In the genomic region with DNA sequence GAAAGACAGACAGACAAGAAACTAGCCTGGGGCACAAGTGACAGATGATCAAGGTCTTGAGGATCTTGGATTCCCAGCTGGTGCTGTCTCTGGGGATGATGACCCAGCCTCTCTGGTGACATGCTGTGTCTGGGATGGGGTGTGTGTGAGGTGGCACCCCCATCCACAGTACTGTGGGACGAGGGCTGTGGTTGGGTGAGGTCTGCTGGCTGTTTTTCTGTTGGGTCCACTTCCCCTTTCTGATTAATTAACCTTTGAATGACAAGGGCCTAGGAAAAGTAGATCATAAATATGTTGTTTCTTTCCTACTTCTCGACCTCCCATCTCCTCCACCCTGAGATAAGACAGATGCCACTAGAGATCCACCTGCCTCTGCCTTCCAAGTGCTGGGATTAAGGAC, we compare ENCODE assay signal across 20 mouse cellular contexts. TPM values are rescaled to one million over a fixed set of nuclear protein-coding genes. Genes with fewer than 3 reads are reported as not detected.
DNase-seq lines count a peak whose midpoint lies in the region; ATAC-seq and TF ChIP-seq lines count a peak whose summit lies in the region.
"Had no signal": no experiment of that assay in that cellular context is flagged by ENCODE, and none has a peak within 500 bp of the region (broad histone marks: within the 10 kb centered on the region; RNA-seq: fewer than 3 reads in every experiment).

No protein-coding gene starts in this region.

- H3K36me3 ChIP-seq in stomach, postnatal 0 days (ENCODE audit: control insufficient read depth, insufficient read depth, low read length): peaks cover 2% of the 10 kb centered on the region; the same call in 1 of the 2 replicates
- H3K36me3 ChIP-seq: forebrain, embryonic 15.5 days had no signal

- no peak overlapping the region for H3K4me2 ChIP-seq in stomach, postnatal 0 days (replicated peaks; ENCODE audit: low read depth)
- H3K4me2 ChIP-seq: forebrain, embryonic 15.5 days; neural tube, embryonic 13.5 days had no signal

- peak; percentile 57 to 61 for DNase-seq in spleen, postnatal 36 days (ENCODE audit: low spot score in 2 of 2)
- no peak for DNase-seq in spleen, adult 18-20 months
- DNase-seq in stomach, postnatal 0 days (ENCODE audit: low spot score): no peak
- DNase-seq in cerebellum, postnatal 4 days (ENCODE audit: low spot score in 2 of 2): no peak
- no peak for DNase-seq in right cerebral cortex, postnatal 10 days (ENCODE audit: low spot score in 2 of 2)
- DNase-seq: adrenal gland, adult 2 months; cerebellum, postnatal 10 days; gastrocnemius, postnatal 10 days; kidney, adult 9 months; layer of hippocampus, postnatal 36 days; left cerebral cortex, postnatal 4 days; lung, adult 18-20 months; thymus, postnatal 36 days had no signal

- H3K4me3 ChIP-seq in brown adipose tissue, adult 24 weeks (ENCODE audit: insufficient read depth, low read depth, low read length): no peak overlapping the region
- no peak overlapping the region for H3K4me3 ChIP-seq in stomach, postnatal 0 days (ENCODE audit: low read depth, low read length)
- H3K4me3 ChIP-seq: erythroblast, embryonic 14.5 days; forebrain, embryonic 15.5 days; neural tube, embryonic 13.5 days had no signal

- peaks cover 34% of the 10 kb centered on the region for H3K4me1 ChIP-seq in brown adipose tissue, adult 24 weeks (ENCODE audit: control insufficient read depth, insufficient read depth, insufficient read length, low read length)
- H3K4me1 ChIP-seq in stomach, postnatal 0 days (replicated peaks; ENCODE audit: control insufficient read depth, insufficient read depth): peaks cover 28% of the 10 kb centered on the region

- H3K27me3 ChIP-seq in stomach, postnatal 0 days (ENCODE audit: control insufficient read depth, insufficient read depth, low read length): no peaks in the 10 kb centered on the region
- H3K27me3 ChIP-seq: forebrain, embryonic 15.5 days; neural tube, embryonic 13.5 days had no signal

- peak overlapping the region; percentile 19; the same call in 1 of the 2 replicates for H3K27ac ChIP-seq in brown adipose tissue, adult 24 weeks (replicated peaks; ENCODE audit: low read depth, low read length)
- peak overlapping the region; percentile 36; the same call in 1 of the 2 replicates for H3K27ac ChIP-seq in stomach, postnatal 0 days (replicated peaks)
- H3K27ac ChIP-seq: forebrain, embryonic 15.5 days; hindbrain, postnatal 0 days; neural tube, embryonic 13.5 days had no signal

- peak; percentile 77 for ATAC-seq in megakaryocyte, adult 5-6 weeks (ENCODE audit: poor library complexity, severe bottlenecking)
- no peak for ATAC-seq in stomach, postnatal 0 days (ENCODE audit: low FRiP score, low TSS enrichment)
- ATAC-seq in CD4-positive, CD25-positive, alpha-beta regulatory T cell, adult 4 months: no peak
- ATAC-seq: forebrain, embryonic 15.5 days; hindbrain, postnatal 0 days had no signal

- no peaks in the 10 kb centered on the region for H3K9me3 ChIP-seq in stomach, postnatal 0 days (ENCODE audit: control insufficient read depth, low read length)
- H3K9me3 ChIP-seq: forebrain, embryonic 15.5 days; neural tube, embryonic 13.5 days had no signal

- TF ChIP-seq EP300 in stomach, postnatal 0 days (optimal IDR thresholded peaks at IDR 0.05): no peak

- WGBS in stomach, postnatal 0 days: 54% methylated on average over 2 of the region's 2 CpGs

- H3K9ac ChIP-seq in stomach, postnatal 0 days (ENCODE audit: low read length): no peak overlapping the region
- H3K9ac ChIP-seq: forebrain, embryonic 15.5 days; neural tube, embryonic 13.5 days had no signal

- TF ChIP-seq CTCF in stomach, postnatal 0 days (IDR thresholded peaks at IDR 0.05; ENCODE audit: low read depth): no peak

RNA-seq across cellular contexts. Expression of a gene that starts 18.2 kb away (rescaled TPM):
- 4.9 and 5.9 TPM in 2 replicates for polyA plus RNA-seq in brown adipose tissue, adult 24 weeks (2012; ENCODE audit: insufficient read depth, insufficient read length, missing spikeins)
- total RNA-seq in megakaryocyte, adult 5-6 weeks (2015): 18.4 and 20.9 TPM in 2 replicates
- total RNA-seq in megakaryocyte, adult 5-6 weeks (2017): 38.3 and 40.7 TPM in 2 replicates
- 90.7 and 101 TPM in 2 replicates for polyA plus RNA-seq in stomach, postnatal 0 days (2015; fragmentation: Nextera tagmentation; extraction: Ambion mirVana)
- polyA plus RNA-seq in CD4-positive, CD25-positive, alpha-beta regulatory T cell, adult 4 months (2017; shearing (Covaris generic)): 1 to 10 TPM in 1 of 2 experiments, under 1 TPM in 1; 0.97 to 1.0 TPM

RNA-seq across cellular contexts. Expression of a gene that starts 47.1 kb away (rescaled TPM):
- polyA plus RNA-seq in brown adipose tissue, adult 24 weeks (2012; ENCODE audit: insufficient read depth, insufficient read length, missing spikeins): 2.8 and 4.0 TPM in 2 replicates
- 0.09 and 0.30 TPM in 2 replicates for total RNA-seq in megakaryocyte, adult 5-6 weeks (2015)
- total RNA-seq in megakaryocyte, adult 5-6 weeks (2017): 0.48 and 1.3 TPM in 2 replicates
- 9.3 and 9.5 TPM in 2 replicates for polyA plus RNA-seq in stomach, postnatal 0 days (2015; fragmentation: Nextera tagmentation; extraction: Ambion mirVana)
- 1 to 10 TPM; 4.2 to 4.7 TPM for polyA plus RNA-seq in CD4-positive, CD25-positive, alpha-beta regulatory T cell, adult 4 months (2017; shearing (Covaris generic))

Comparison
In these comparisons a context has a peak if more than half of its experiments do, and no peak if none do; other contexts are left out.
1. DNase-seq: peak in spleen, postnatal 36 days (2 of 2); none in spleen, adult 18-20 months (0 of 2), stomach, postnatal 0 days (single experiment), cerebellum, postnatal 4 days (0 of 2) and right cerebral cortex, postnatal 10 days (0 of 2).
2. RNA of a gene that starts 18.2 kb away (polyA plus RNA-seq): 90.7 to 101 TPM in stomach, postnatal 0 days; 4.9 to 5.9 TPM in brown adipose tissue, adult 24 weeks and 0.97 to 1.0 TPM in CD4-positive, CD25-positive, alpha-beta regulatory T cell, adult 4 months; every median in the first group is over 10 times any median in the second.